Mouse (Mus musculus) midbrain, embryonic 10.5 days (tissue): Measurements from ENCODE around the gene Gm3629. TPM values are rescaled to one million over a fixed set of nuclear protein-coding genes. Genes with fewer than 3 reads are reported as not detected.
"Not testable (repeated sequence)": the region's sequence is repeated elsewhere in the genome, so short reads cannot be mapped to it uniquely, and the experiment has no call there.

ENCODE experiments used
- DNase-seq: peaks from one replicate; pipeline ENCODE4 v3.0.0-alpha.2; 2017; ENCODE audit warnings: low spot score
- H3K27ac ChIP-seq: fragments of 300-500 bp; sonication (generic); replicated peaks from 2 replicates; pipeline ENCODE4 v1.5.1; 2016; ENCODE audit warnings: mild to moderate bottlenecking
- H3K27me3 ChIP-seq: fragments of 300-500 bp; sonication (generic); 2 replicates; pipeline ENCODE4 v1.6.1; 2016; ENCODE audit warnings: low read depth, mild to moderate bottlenecking; ENCODE audit not compliant: poor library complexity, severe bottlenecking
- H3K36me3 ChIP-seq: fragments of 300-500 bp; sonication (generic); 2 replicates; pipeline ENCODE4 v1.6.1; 2016; ENCODE audit warnings: mild to moderate bottlenecking, moderate library complexity
- H3K4me1 ChIP-seq: fragments of 300-500 bp; sonication (generic); 2 replicates; pipeline ENCODE4 v1.6.1; 2016
- H3K4me3 ChIP-seq: fragments of 300-500 bp; sonication (generic); 2 replicates; pipeline ENCODE4 v1.5.1; 2016; ENCODE audit warnings: mild to moderate bottlenecking, moderate library complexity
- H3K9me3 ChIP-seq: fragments of 300-500 bp; sonication (generic); replicated peaks from 2 replicates; pipeline ENCODE4 v1.6.1; 2016; ENCODE audit warnings: mild to moderate bottlenecking
- WGBS: fragments of 180-500 bp; shearing (Covaris S2); methylation state at CpG from one replicate; pipeline ENCODE4 v1.1.7; 2016; 5-methylcytosine and 5-hydroxymethylcytosine counted together
- polyA plus RNA-seq: library from polyadenylated mRNA; unstranded; fragments of >200 nt; fragmentation: Nextera tagmentation; extraction: Ambion mirVana; gene quantifications from 2 replicates; pipeline ENCODE4 v1.2.1, GENCODE M21; 2016

The Gm3629 gene
- 0.09 and 0.11 TPM in 2 replicates for polyA plus RNA-seq

- H3K4me3 ChIP-seq, H3K27me3 ChIP-seq, H3K36me3 ChIP-seq, H3K27ac ChIP-seq, H3K4me1 ChIP-seq, H3K9me3 ChIP-seq, DNase-seq: not testable (repeated sequence)
- WGBS, result 25% methylated on average over 1 of the region's 2 CpGs
Observed at GRCm38 (mm10) chr14:6590513-6590912, at the start of gene Gm3629. Gene Gm3629, minus strand, starts transcription at chr14:6590613.

- WGBS, result 79% methylated on average over 1 of the region's 2 CpGs
- DNase-seq, H3K9me3 ChIP-seq, H3K4me1 ChIP-seq, H3K27ac ChIP-seq, H3K36me3 ChIP-seq, H3K4me3 ChIP-seq, H3K27me3 ChIP-seq: not testable (repeated sequence)
Observed at GRCm38 (mm10) chr14:6622318-6622717, 31.9 kb upstream of the Gm3629 start, which contains the start of gene Gm3460. Gene Gm3460, minus strand, starts transcription at chr14:6622418.

GRCm38 (mm10) chr14:6606436-6606835 is 16.0 kb upstream of the Gm3629 start:
- H3K27ac ChIP-seq, H3K4me1 ChIP-seq, DNase-seq, H3K36me3 ChIP-seq, H3K4me3 ChIP-seq, H3K27me3 ChIP-seq, H3K9me3 ChIP-seq: not testable (repeated sequence)
- no CpG with 5 or more reads among the region's 1 CpGs for WGBS

GRCm38 (mm10) chr14:6605004-6605403 is 14.6 kb upstream of the Gm3629 start:
- H3K27me3 ChIP-seq, H3K4me1 ChIP-seq, H3K9me3 ChIP-seq, H3K36me3 ChIP-seq: not testable (repeated sequence)
- peak; percentile 58 for DNase-seq
- H3K4me3 ChIP-seq, result peak overlapping the region; percentile 53
- peak overlapping the region; percentile 69; the same call in 1 of the 2 replicates for H3K27ac ChIP-seq
- WGBS, result 0% methylated on average over 14 of the region's 20 CpGs

GRCm38 (mm10) chr14:6604551-6604950 is 14.1 kb upstream of the Gm3629 start:
- not testable (repeated sequence) for H3K4me1 ChIP-seq, H3K9me3 ChIP-seq, H3K27me3 ChIP-seq, H3K36me3 ChIP-seq
- Histone ChIP-seq H3K4me3 (peak overlapping the region; percentile 53), H3K27ac (peak overlapping the region; percentile 69; the same call in 1 of the 2 replicates)
- peak; percentile 20 for DNase-seq
- 5% methylated on average over 17 of the region's 20 CpGs for WGBS

GRCm38 (mm10) chr14:6537190-6537589 is 53.2 kb downstream of the Gm3629 start, which contains the start of gene Gm8356:
Gene Gm8356, minus strand, starts transcription at chr14:6537290.
- not testable (repeated sequence) for H3K27me3 ChIP-seq, DNase-seq, H3K4me1 ChIP-seq, H3K9me3 ChIP-seq, H3K4me3 ChIP-seq, H3K36me3 ChIP-seq, H3K27ac ChIP-seq
- 80% methylated on average over 1 of the region's 2 CpGs for WGBS

Other genes with a start within 250 kb of the Gm3629 start
- not detected in 2 replicates for gene Gm3618, start 246.9 kb downstream of the Gm3629 start, polyA plus RNA-seq
- not detected in 2 replicates for gene Gm16440, start 200.3 kb downstream of the Gm3629 start, polyA plus RNA-seq
- gene Gm3591, start 178.1 kb downstream of the Gm3629 start, polyA plus RNA-seq, result 1.2 and 1.3 TPM in 2 replicates
- not detected in 2 replicates for gene Gm3594, start 146.0 kb downstream of the Gm3629 start, polyA plus RNA-seq
- gene Gm8356, start 53.3 kb downstream of the Gm3629 start, polyA plus RNA-seq, result not detected in 2 replicates
- gene Gm3460, start 31.8 kb upstream of the Gm3629 start, polyA plus RNA-seq, result not detected in 2 replicates
- not detected in 2 replicates for gene Gm10251, start 93.6 kb upstream of the Gm3629 start, polyA plus RNA-seq
- gene Gm8050, start 129.6 kb upstream of the Gm3629 start, polyA plus RNA-seq, result not detected in 2 replicates
- gene Gm3636, start 151.7 kb upstream of the Gm3629 start, polyA plus RNA-seq, result 3.8 and 4.5 TPM in 2 replicates
- gene Gm8362, start 183.8 kb upstream of the Gm3629 start, polyA plus RNA-seq, result not detected in 2 replicates
- gene Gm3642, start 249.7 kb upstream of the Gm3629 start, polyA plus RNA-seq, result not detected in 2 replicates